In the genomic region with DNA sequence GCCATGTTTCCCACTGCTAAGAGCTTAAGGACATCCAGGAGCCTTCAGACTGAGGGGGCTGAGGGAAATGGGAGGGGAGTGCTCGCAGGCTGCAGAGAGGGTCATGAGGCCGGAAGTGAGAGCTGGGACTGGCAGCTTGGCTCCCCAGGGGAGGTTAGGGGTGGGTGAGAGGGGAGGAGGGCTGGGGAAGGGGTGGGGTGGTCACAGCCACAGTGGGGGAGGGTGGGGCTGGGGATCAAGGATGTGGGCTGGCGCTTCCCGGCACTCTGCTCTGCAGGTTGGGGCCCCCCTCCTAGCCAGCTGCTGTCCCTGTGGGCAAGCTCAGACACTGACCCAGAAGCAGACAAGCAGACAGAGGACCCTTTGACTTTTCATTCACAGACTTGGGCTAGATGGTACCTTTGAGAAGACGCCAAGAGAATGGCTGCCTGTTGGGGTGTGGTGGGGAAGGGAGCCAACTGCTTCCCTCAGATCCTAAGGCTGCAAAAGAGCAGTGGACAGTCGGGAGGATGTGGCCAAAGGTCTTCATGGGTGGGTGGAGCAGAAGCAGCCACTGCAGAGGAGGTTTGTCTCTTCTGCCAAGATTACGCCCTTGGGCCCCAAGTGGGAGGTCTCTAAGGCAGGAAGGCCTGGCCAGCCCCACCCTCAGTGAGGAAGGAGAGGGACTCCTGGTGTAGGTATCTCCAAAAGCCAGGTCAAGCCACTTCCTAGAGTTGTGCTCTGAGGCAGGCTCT, we compare ENCODE assay signal across 8 mouse cellular contexts. TPM values are rescaled to one million over a fixed set of nuclear protein-coding genes. Genes with fewer than 3 reads are reported as not detected.
DNase-seq lines count a peak whose midpoint lies in the region; ATAC-seq lines count a peak whose summit lies in the region.

No protein-coding gene starts in this region.

- peak overlapping the region; percentile 75 for H3K27ac ChIP-seq in limb, embryonic 10.5 days
- peak overlapping the region; percentile 33; the same call in 1 of the 2 replicates for H3K27ac ChIP-seq in midbrain, embryonic 14.5 days (replicated peaks; ENCODE audit: low read depth, low read length)

- 0 out of 2 replicates have a peak overlapping the region, but pooled peaks have one; percentile 2 for H3K4me2 ChIP-seq in midbrain, embryonic 14.5 days (ENCODE audit: low read length)

- H3K4me3 ChIP-seq in limb, embryonic 10.5 days: peak overlapping the region; percentile 18
- no peak overlapping the region for H3K4me3 ChIP-seq in midbrain, embryonic 14.5 days (replicated peaks; ENCODE audit: low read depth, low read length)

- H3K27me3 ChIP-seq in limb, embryonic 10.5 days (ENCODE audit: low read depth, poor library complexity, severe bottlenecking): no peaks in the 10 kb centered on the region
- no peaks in the 10 kb centered on the region for H3K27me3 ChIP-seq in midbrain, embryonic 14.5 days (ENCODE audit: control insufficient read depth, insufficient read depth, low read length)

- H3K9ac ChIP-seq in midbrain, embryonic 14.5 days (replicated peaks; ENCODE audit: low read length): 0 out of 2 replicates have a peak overlapping the region, but pooled peaks have one; percentile 16

- DNase-seq in spleen, adult 18-20 months: peak; percentile 52 to 58
- no peak for DNase-seq in spleen, adult 12 weeks (ENCODE audit: low spot score)
- DNase-seq in embryo, embryonic 11 days: peak; percentile 63
- peak; percentile 81 for DNase-seq in heart, postnatal 25 days (ENCODE audit: low spot score)
- no peak for DNase-seq in limb, embryonic 10.5 days (ENCODE audit: low spot score)
- no peak for DNase-seq in midbrain, embryonic 14.5 days
- peak; percentile 72 for DNase-seq in thymus, postnatal 25 days
- DNase-seq in layer of hippocampus, postnatal 14 days (ENCODE audit: low spot score in 2 of 2): no peak

- no peaks in the 10 kb centered on the region for H3K9me3 ChIP-seq in limb, embryonic 10.5 days (replicated peaks)
- H3K9me3 ChIP-seq in midbrain, embryonic 14.5 days (ENCODE audit: control insufficient read depth, low read length): no peaks in the 10 kb centered on the region

- peaks cover 78% of the 10 kb centered on the region for H3K36me3 ChIP-seq in limb, embryonic 10.5 days
- peaks cover 31% of the 10 kb centered on the region for H3K36me3 ChIP-seq in midbrain, embryonic 14.5 days (ENCODE audit: control insufficient read depth, insufficient read depth, low read length)

- intact Hi-C loops in heart, postnatal 25 days (cut with DNase I): loop anchor here (5.0 kb wide), 3 partner anchors 60 to 110 kb away; a partner anchor contains a TSS

- no peak for ATAC-seq in midbrain, embryonic 14.5 days (ENCODE audit: low FRiP score, low TSS enrichment)

- 23% methylated on average over 7 of the region's 7 CpGs for WGBS in limb, embryonic 10.5 days
- 36% methylated on average over 7 of the region's 7 CpGs for WGBS in midbrain, embryonic 14.5 days

- peaks cover 75% of the 10 kb centered on the region for H3K4me1 ChIP-seq in limb, embryonic 10.5 days
- peaks cover 17% of the 10 kb centered on the region for H3K4me1 ChIP-seq in midbrain, embryonic 14.5 days (ENCODE audit: control insufficient read depth, insufficient read depth, low read length)

RNA-seq across cellular contexts. Expression of a gene that starts 46.5 kb away (rescaled TPM):
- 10 to 100 TPM; 43.2 to 50.4 TPM for total RNA-seq in heart, postnatal 25 days (2021)
- 13.0 and 13.8 TPM in 2 replicates for polyA plus RNA-seq in limb, embryonic 10.5 days (2016; fragmentation: Nextera tagmentation; extraction: Ambion mirVana)
- polyA plus RNA-seq in midbrain, embryonic 14.5 days (2014; fragmentation: Nextera tagmentation; extraction: Ambion mirVana): 13.0 and 15.3 TPM in 2 replicates
- 10 to 100 TPM; 88.6 to 96.3 TPM for total RNA-seq in layer of hippocampus, postnatal 14 days (2021)

Comparison
In these comparisons a context has a peak if more than half of its experiments do, and no peak if none do; other contexts are left out.
1. DNase-seq: peak in spleen, adult 18-20 months (2 of 2), embryo, embryonic 11 days (single experiment), heart, postnatal 25 days (single experiment) and thymus, postnatal 25 days (single experiment); none in spleen, adult 12 weeks (single experiment), limb, embryonic 10.5 days (single experiment), midbrain, embryonic 14.5 days (single experiment) and layer of hippocampus, postnatal 14 days (0 of 2).